Mouse (Mus musculus) hindbrain, postnatal 0 days (tissue): ENCODE data around the gene Sh3glb1. TPM values are rescaled to one million over a fixed set of nuclear protein-coding genes. Genes with fewer than 3 reads are reported as not detected.
A peak's percentile ranks its signal among the peaks of the same experiment; 100 is the strongest.

Source experiments
- ATAC-seq: fragments of 200-750 bp; cut with Nextera tagmentation; 2 replicates; pipeline ENCODE4 v1.8.0; 2017; ENCODE audit warnings: mild to moderate bottlenecking, moderate TSS enrichment, moderate library complexity
- DNase-seq: peaks from one replicate; pipeline ENCODE4 v3.0.0-alpha.2; 2015; ENCODE audit warnings: low spot score
- H3K27ac ChIP-seq: fragments of 300-500 bp; sonication (generic); 2 replicates; pipeline ENCODE4 v1.5.1; 2014; ENCODE audit warnings: mild to moderate bottlenecking
- H3K27me3 ChIP-seq: fragments of 300-500 bp; sonication (generic); 2 replicates; pipeline ENCODE4 v1.6.1; 2014; ENCODE audit warnings: low read length, mixed read lengths; ENCODE audit not compliant: insufficient read depth
- H3K36me3 ChIP-seq: fragments of 300-500 bp; sonication (generic); 2 replicates; pipeline ENCODE4 v1.6.1; 2014; ENCODE audit warnings: low read length, mixed read lengths; ENCODE audit not compliant: insufficient read depth
- H3K4me1 ChIP-seq: fragments of 300-500 bp; sonication (generic); 2 replicates; pipeline ENCODE4 v1.6.1; 2014; ENCODE audit warnings: antibody characterized with exemption, low read length, mixed read lengths; ENCODE audit not compliant: insufficient read depth
- H3K4me2 ChIP-seq: fragments of 300-500 bp; sonication (generic); 2 replicates; pipeline ENCODE4 v1.6.1; 2014; ENCODE audit warnings: low read depth, mild to moderate bottlenecking, low read length, moderate library complexity, mixed read lengths
- H3K4me3 ChIP-seq: fragments of 300-500 bp; sonication (generic); 2 replicates; pipeline ENCODE4 v1.5.1; 2014; ENCODE audit warnings: low read length
- H3K9ac ChIP-seq: fragments of 300-500 bp; sonication (generic); replicated peaks from 2 replicates; pipeline ENCODE4 v1.6.1; 2014; ENCODE audit warnings: mild to moderate bottlenecking, low read length, moderate library complexity, mixed read lengths
- H3K9me3 ChIP-seq: fragments of 300-500 bp; sonication (generic); 2 replicates; pipeline ENCODE4 v1.6.1; 2016; ENCODE audit warnings: low read length, mixed read lengths
- CTCF ChIP-seq: IDR thresholded peaks from 2 replicates; pipeline ENCODE4 v1.5.1; 2016; ENCODE audit warnings: antibody characterized with exemption, control low read depth, low read depth
- WGBS: fragments of 180-500 bp; shearing (Covaris S2); extraction: QIAGEN DNeasy Blood & Tissue Kit; methylation state at CpG from one replicate; pipeline ENCODE4 v1.1.7; 2014; 5-methylcytosine and 5-hydroxymethylcytosine counted together
- polyA plus RNA-seq: library from polyadenylated mRNA; unstranded; fragments of >200 nt; fragmentation: Nextera tagmentation; extraction: Ambion mirVana; gene quantifications from 2 replicates; pipeline ENCODE4 v1.2.1, GENCODE M21; 2015
- total RNA-seq: library from RNA; depleted of rRNA; stranded (reverse); fragments of >200 nt; gene quantifications from 2 replicates; pipeline ENCODE4 v1.2.3, GENCODE M21; 2014

Gene Sh3glb1
- total and polyA plus RNA-seq, 2 experiments from 2014 or later: 61.3 to 118 TPM

DNA sequence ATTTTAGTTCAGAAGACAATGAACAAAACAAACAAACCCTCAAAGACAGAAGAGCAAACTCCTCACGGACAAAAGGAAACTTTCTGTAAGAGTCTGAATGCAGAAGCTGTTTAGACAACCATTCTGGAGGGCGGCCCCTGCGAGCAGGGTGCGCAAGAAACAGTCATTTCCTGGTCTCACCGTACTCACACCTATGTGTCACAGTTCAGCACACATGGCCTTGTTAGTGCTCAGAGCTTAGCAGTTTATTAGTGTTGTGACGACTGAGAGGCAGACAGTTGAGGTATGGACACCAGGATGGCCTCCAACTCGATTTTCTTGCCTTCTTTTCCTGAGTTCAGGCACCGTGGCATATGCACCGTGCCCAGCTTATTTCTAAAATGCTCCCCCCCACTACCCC is 4.2 kb downstream of the Sh3glb1 start:
- Histone ChIP-seq H3K4me3 (no peak overlapping the region), H3K36me3 (peaks cover 11% of the 10 kb centered on the region; the same call in 1 of the 2 replicates), H3K4me2 (0 out of 2 replicates have a peak overlapping the region, but pooled peaks have one; percentile 6), H3K27me3 (no peaks in the 10 kb centered on the region), H3K4me1 (peaks cover 12% of the 10 kb centered on the region), H3K9me3 (no peaks in the 10 kb centered on the region), H3K27ac (no peak overlapping the region), H3K9ac (no peak overlapping the region)
- DNase-seq (no peak), ATAC-seq (no peak)
- no peak for TF ChIP-seq CTCF
- WGBS: 57% methylated on average over 9 of the region's 9 CpGs

DNA sequence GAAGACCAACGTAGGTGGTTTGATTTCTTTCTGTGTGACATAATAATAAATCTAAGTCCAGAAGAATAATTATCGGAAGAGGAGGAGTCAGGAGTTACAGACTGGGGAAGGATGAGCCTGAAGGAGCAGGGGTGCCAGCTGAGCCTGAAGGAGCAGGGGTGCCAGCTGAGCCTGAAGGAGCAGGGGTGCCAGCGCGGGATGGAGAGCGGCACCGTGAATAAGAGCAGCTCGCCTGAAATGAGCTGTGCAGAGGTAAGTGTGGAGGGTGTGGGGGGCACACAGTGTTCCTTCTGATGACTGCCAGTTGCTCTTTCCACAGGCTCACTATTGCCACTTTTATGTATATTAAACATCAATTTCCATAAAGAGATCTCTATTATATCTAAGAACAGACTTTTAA is 5.1 kb downstream of the Sh3glb1 start:
- peaks cover 11% of the 10 kb centered on the region; the same call in 1 of the 2 replicates for H3K36me3 ChIP-seq
- WGBS: 52% methylated on average over 7 of the region's 7 CpGs
- peaks cover 12% of the 10 kb centered on the region for H3K4me1 ChIP-seq
- no peak overlapping the region for H3K27ac ChIP-seq
- DNase-seq: no peak
- H3K27me3 ChIP-seq: no peaks in the 10 kb centered on the region
- no peak for TF ChIP-seq CTCF
- no peak overlapping the region for H3K4me3 ChIP-seq
- H3K9me3 ChIP-seq: no peaks in the 10 kb centered on the region
- no peak overlapping the region for H3K9ac ChIP-seq
- H3K4me2 ChIP-seq: no peak overlapping the region
- ATAC-seq: no peak

DNA sequence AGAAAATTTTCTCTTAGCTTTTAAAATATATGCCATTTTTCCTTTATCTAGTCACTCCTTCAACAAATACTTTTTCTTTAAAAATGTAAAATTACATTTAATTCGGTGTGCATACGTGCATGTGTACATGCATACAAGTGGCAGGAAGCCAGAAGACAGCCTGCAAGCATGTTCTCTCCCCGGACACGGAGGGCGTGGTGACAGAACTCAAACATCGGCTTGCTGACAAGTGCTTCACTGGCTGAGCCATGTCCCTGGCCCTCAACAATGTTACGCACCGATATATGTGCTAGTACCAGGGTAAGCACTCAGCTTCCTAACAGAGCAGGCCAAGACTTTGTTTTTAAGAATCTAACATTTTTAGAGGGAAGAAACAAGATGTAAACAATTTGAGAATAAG is 5.5 kb downstream of the Sh3glb1 start:
- H3K36me3 ChIP-seq: peaks cover 11% of the 10 kb centered on the region; the same call in 1 of the 2 replicates
- no peak overlapping the region for H3K27ac ChIP-seq
- H3K9me3 ChIP-seq: no peaks in the 10 kb centered on the region
- DNase-seq (no peak), ATAC-seq (no peak)
- H3K9ac ChIP-seq: no peak overlapping the region
- TF ChIP-seq CTCF: no peak
- H3K4me2 ChIP-seq: no peak overlapping the region
- H3K4me1 ChIP-seq: peaks cover 12% of the 10 kb centered on the region
- WGBS: 76% methylated on average over 8 of the region's 8 CpGs
- H3K27me3 ChIP-seq: no peaks in the 10 kb centered on the region
- H3K4me3 ChIP-seq: no peak overlapping the region

DNA sequence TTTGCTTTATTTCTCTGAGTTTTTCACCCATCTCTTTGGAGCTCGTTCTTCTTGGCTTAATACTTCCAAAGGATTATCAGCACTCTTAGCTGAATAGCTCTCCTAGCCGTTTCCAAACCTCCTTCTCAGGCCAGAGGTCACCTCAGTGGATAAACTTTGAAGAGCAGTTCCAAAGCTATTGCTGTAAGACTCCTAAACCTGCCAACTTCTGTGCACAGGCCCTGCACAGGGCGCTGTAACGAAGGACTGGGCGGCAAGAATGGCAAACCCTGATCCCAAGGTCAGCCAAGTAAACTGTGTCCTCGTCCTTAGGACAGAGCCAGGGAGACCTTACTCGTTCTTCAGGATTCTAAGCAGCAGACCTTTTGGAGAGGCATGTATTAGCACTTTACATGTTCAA is 6.0 kb downstream of the Sh3glb1 start:
- no peak overlapping the region for H3K4me2 ChIP-seq
- ATAC-seq (no peak), DNase-seq (no peak)
- H3K4me3 ChIP-seq: no peak overlapping the region
- no peaks in the 10 kb centered on the region for H3K9me3 ChIP-seq
- no peak overlapping the region for H3K9ac ChIP-seq
- peaks cover 12% of the 10 kb centered on the region for H3K4me1 ChIP-seq
- no peak for TF ChIP-seq CTCF
- H3K27me3 ChIP-seq: no peaks in the 10 kb centered on the region
- 61% methylated on average over 7 of the region's 7 CpGs for WGBS
- H3K36me3 ChIP-seq: peaks cover 11% of the 10 kb centered on the region; the same call in 1 of the 2 replicates
- H3K27ac ChIP-seq: no peak overlapping the region

DNA sequence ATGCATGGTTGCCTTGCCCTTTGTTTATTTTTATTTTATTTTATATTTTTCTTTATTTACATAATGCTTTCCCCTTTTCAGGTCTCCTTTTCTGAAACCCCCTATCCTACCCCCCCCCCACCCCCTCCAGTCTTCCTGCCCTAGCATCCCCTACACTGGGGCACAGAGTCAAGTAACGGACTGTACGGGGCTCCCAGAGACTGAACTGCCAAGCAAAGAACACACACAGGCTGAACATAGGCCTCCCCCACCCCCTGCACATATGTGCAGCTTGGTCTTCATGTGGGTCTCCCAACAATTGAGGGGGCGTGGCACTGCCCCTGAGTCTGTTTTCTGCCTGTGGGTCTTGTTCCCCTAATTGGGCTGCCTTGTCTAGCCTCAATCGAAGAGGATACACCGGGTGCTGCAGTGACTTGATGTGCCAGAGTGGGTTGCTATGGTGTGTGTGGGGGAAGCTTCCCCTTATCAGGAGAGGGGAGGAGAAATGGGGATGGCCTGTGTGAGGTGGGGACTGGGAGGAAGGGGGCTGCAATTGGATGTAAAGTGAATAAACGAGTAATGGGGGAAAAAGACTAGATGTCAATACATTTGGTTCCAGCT is 8.4 kb downstream of the Sh3glb1 start:
- H3K27me3 ChIP-seq: no peaks in the 10 kb centered on the region
- no peaks in the 10 kb centered on the region for H3K4me1 ChIP-seq
- H3K9ac ChIP-seq: no peak overlapping the region
- H3K9me3 ChIP-seq: no peaks in the 10 kb centered on the region
- H3K36me3 ChIP-seq: peaks cover 15% of the 10 kb centered on the region
- DNase-seq: no peak
- TF ChIP-seq CTCF: no peak
- no peak overlapping the region for H3K27ac ChIP-seq
- ATAC-seq: no peak
- 66% methylated on average over 6 of the region's 6 CpGs for whole genome bisulfite sequencing
- no peak overlapping the region for H3K4me2 ChIP-seq
- no peak overlapping the region for H3K4me3 ChIP-seq

DNA sequence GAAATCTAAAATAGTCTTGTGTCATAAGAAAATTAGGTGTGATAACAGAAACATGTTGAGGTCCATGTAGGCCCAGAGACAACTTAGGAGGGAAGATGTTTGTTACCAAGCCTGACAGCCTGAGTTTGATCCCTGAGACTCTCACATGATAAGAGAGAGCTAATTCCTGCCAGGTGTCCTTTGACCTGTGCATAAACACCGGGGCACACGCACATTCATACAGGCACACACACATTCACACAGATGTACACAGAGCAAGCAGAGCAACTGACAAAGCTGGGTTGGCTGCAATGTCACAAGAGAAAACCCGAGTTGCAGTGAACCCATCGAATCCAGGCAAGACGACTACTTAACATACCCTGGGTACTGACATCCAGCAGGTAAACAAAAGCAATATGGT is 11.5 kb downstream of the Sh3glb1 start:
- Histone ChIP-seq H3K36me3 (peaks cover 19% of the 10 kb centered on the region), H3K4me2 (no peak overlapping the region), H3K27me3 (no peaks in the 10 kb centered on the region), H3K4me3 (no peak overlapping the region), H3K9me3 (no peaks in the 10 kb centered on the region), H3K4me1 (no peaks in the 10 kb centered on the region), H3K9ac (no peak overlapping the region), H3K27ac (no peak overlapping the region)
- ATAC-seq: no peak
- no peak for TF ChIP-seq CTCF
- DNase-seq: no peak
- 90% methylated on average over 5 of the region's 5 CpGs for WGBS

DNA sequence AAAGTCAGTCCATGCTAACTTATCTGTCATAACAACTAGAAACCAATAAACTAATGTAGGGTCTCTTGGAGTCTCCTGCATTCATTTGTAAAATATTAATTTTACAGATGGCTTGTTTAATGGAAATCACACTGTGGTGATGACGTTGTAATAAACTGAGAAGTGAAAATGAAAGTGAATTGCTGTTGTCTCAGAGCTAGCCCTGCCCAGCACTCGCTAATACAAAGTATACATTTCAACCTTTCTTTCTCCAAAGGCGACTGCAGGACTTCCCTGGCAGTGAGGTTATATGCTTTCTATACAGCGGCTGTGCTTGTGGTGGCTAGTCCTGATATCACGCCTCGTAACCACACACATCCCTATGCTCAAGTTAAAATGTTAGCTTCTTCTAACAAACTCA is 16.2 kb downstream of the Sh3glb1 start:
- no peaks in the 10 kb centered on the region for H3K27me3 ChIP-seq
- WGBS: 89% methylated on average over 6 of the region's 6 CpGs
- no peak for ATAC-seq
- H3K9me3 ChIP-seq: no peaks in the 10 kb centered on the region
- H3K36me3 ChIP-seq: peaks cover 8% of the 10 kb centered on the region
- no peak overlapping the region for H3K4me3 ChIP-seq
- DNase-seq: no peak
- H3K4me1 ChIP-seq: no peaks in the 10 kb centered on the region
- no peak overlapping the region for H3K27ac ChIP-seq
- H3K9ac ChIP-seq: no peak overlapping the region
- no peak for TF ChIP-seq CTCF
- no peak overlapping the region for H3K4me2 ChIP-seq
